Mouse (Mus musculus) adrenal gland, adult 10 weeks (tissue): ENCODE data around the gene Adgrg3. TPM values are rescaled to one million over a fixed set of nuclear protein-coding genes. Genes with fewer than 3 reads are reported as not detected.

Experiments used
- polyA plus RNA-seq: library from polyadenylated mRNA; stranded (reverse); fragments of 350-450 nt; fragmentation: Illumina TruSeq; extraction: RNeasy Lipid Tissue Mini Kit (QIAGEN cat#74804); gene quantifications from one replicate; pipeline ENCODE4 v1.2.3, GENCODE M21; 2014; ENCODE audit warnings: low read depth, low replicate concordance

Gene Adgrg3
- 1.3 TPM for polyA plus RNA-seq

GRCm38 (mm10) chr8:95017451-95017850 is at the start of gene Adgrg3:
Gene Adgrg3, plus strand, starts transcription at chr8:95017692.

GRCm38 (mm10) chr8:94974467-94975165 is 42.9 kb upstream of the Adgrg3 start, which contains the start of gene Adgrg1:
Gene Adgrg1, plus strand, starts transcription at chr8:94974751.

DNA sequence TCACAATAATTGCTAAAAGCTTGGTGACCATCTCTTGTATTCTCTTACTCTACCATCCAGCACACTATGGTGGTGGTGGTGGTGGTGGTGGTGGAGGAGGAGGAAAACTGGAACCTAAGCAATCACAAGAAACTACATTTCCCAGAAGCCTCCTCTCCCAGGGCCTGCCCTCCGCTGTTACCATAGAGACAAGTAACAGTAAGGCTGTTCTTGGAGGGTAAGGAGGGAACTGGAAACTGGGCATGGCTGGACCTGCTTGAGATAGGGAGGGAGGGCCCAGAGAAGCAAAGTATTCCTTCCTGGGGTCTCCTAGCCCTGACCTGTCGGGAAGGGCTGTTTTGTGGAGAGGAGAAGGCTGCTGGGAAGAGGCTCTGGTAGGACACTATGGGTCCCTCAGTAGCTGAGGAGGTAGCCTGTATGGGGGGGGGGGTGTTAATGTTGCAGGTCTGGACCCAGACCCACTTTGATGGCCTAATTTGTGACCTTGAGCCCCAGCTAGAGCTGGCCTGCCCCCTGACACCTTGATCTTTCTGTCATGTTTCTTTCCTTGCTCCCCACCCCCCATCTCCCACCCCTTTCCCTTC is 37.5 kb downstream of the Adgrg3 start, which contains the start of gene Drc7:
TSS of gene Drc7 (plus strand) at position 177 of the 584 bp plus-strand sequence.

GRCm38 (mm10) chr8:95080381-95081341 is 63.2 kb downstream of the Adgrg3 start, which contains the start of gene Katnb1:
Gene Katnb1, plus strand, starts transcription at chr8:95081186.

Other genes starting within 250 kb of the Adgrg3 start
- 2.1 TPM for gene Cx3cl1, start 245.7 kb upstream of the Adgrg3 start, polyA plus RNA-seq
- gene Ccl17, start 207.2 kb upstream of the Adgrg3 start, polyA plus RNA-seq = not detected
- 23.5 TPM for gene Coq9, start 179.4 kb upstream of the Adgrg3 start, polyA plus RNA-seq
- gene Ciapin1, start 179.3 kb upstream of the Adgrg3 start, polyA plus RNA-seq = 6.9 TPM
- gene Polr2c, start 160.2 kb upstream of the Adgrg3 start, polyA plus RNA-seq = 6.4 TPM
- gene Dok4, start 141.4 kb upstream of the Adgrg3 start, polyA plus RNA-seq = 1.5 TPM
- gene Ccdc102a, start 99.6 kb upstream of the Adgrg3 start, polyA plus RNA-seq = not detected
- not detected for gene Adgrg5, start 94.0 kb upstream of the Adgrg3 start, polyA plus RNA-seq
- gene Adgrg1, start 42.9 kb upstream of the Adgrg3 start, polyA plus RNA-seq = 1.6 TPM
- not detected for gene Drc7, start 37.4 kb downstream of the Adgrg3 start, polyA plus RNA-seq
- 0.29 TPM for gene Katnb1, start 63.5 kb downstream of the Adgrg3 start, polyA plus RNA-seq
- gene Kifc3, start 185.1 kb downstream of the Adgrg3 start, polyA plus RNA-seq = 5.0 TPM